Mouse (Mus musculus) hindbrain, embryonic 14.5 days (tissue): ENCODE results near the gene Eras. TPM values are rescaled to one million over a fixed set of nuclear protein-coding genes. Genes with fewer than 3 reads are reported as not detected.

Experiments used
- ATAC-seq: fragments of 200-750 bp; cut with Nextera tagmentation; 2 replicates; pipeline ENCODE4 v1.8.0; 2017; ENCODE audit warnings: moderate number of reproducible peaks, mild to moderate bottlenecking, moderate TSS enrichment, moderate library complexity; ENCODE audit not compliant: low FRiP score
- DNase-seq: peaks from one replicate; pipeline ENCODE4 v3.0.0-alpha.2; 2015; ENCODE audit warnings: low spot score
- H3K27ac ChIP-seq: fragments of 300-500 bp; sonication (generic); 2 replicates; pipeline ENCODE4 v1.5.1; 2014; ENCODE audit warnings: mild to moderate bottlenecking, moderate library complexity
- H3K27me3 ChIP-seq: fragments of 300-500 bp; sonication (generic); 2 replicates; pipeline ENCODE4 v1.6.1; 2014; ENCODE audit warnings: mild to moderate bottlenecking, low read length, mixed read lengths; ENCODE audit not compliant: control insufficient read depth, insufficient read depth
- H3K36me3 ChIP-seq: fragments of 300-500 bp; sonication (generic); replicated peaks from 2 replicates; pipeline ENCODE4 v1.6.1; 2014; ENCODE audit not compliant: control insufficient read depth, insufficient read depth
- H3K4me1 ChIP-seq: fragments of 300-500 bp; sonication (generic); replicated peaks from 2 replicates; pipeline ENCODE4 v1.6.1; 2014; ENCODE audit warnings: antibody characterized with exemption, low read length, mixed read lengths; ENCODE audit not compliant: control insufficient read depth, insufficient read depth
- H3K4me2 ChIP-seq: fragments of 300-500 bp; sonication (generic); replicated peaks from 2 replicates; pipeline ENCODE4 v1.6.1; 2014; ENCODE audit warnings: mild to moderate bottlenecking, moderate library complexity
- H3K4me3 ChIP-seq: fragments of 300-500 bp; sonication (generic); replicated peaks from 2 replicates; pipeline ENCODE4 v1.5.1; 2014; ENCODE audit warnings: mild to moderate bottlenecking, low read length
- H3K9ac ChIP-seq: fragments of 300-500 bp; sonication (generic); 2 replicates; pipeline ENCODE4 v1.6.1; 2014
- H3K9me3 ChIP-seq: fragments of 300-500 bp; sonication (generic); 2 replicates; pipeline ENCODE4 v1.6.1; 2016; ENCODE audit warnings: low read length; ENCODE audit not compliant: control insufficient read depth
- WGBS: fragments of 180-500 bp; shearing (Covaris S2); extraction: QIAGEN DNeasy Blood & Tissue Kit; methylation state at CpG from one replicate; pipeline ENCODE4 v1.1.7; 2014; 5-methylcytosine and 5-hydroxymethylcytosine counted together
- polyA plus RNA-seq: library from polyadenylated mRNA; unstranded; fragments of >200 nt; fragmentation: Nextera tagmentation; extraction: Ambion mirVana; gene quantifications from 2 replicates; pipeline ENCODE4 v1.2.1, GENCODE M21; 2014

The Eras gene
- polyA plus RNA-seq, 1 experiment from 2014 or later = not detected

DNA sequence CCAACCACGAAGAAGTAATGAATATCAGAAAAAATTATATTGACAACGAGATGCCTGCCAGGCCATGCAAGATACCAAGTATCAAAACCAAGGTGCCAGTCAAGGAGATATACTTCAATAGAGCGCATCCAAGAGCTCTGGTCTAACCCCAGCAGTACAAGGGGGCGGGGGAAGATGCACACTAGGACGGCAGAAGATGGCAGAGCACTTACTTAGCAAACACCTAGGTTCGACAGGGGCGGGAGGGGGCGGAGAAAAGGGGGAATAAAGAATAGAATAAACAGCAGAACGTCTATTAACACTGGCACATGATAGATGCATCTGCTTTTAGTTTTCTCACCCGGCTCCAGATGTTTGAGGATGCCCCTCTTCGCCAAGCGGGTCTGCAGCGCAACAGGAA is 30.2 kb downstream of the Eras start:
- WGBS = 34% methylated on average over 13 of the region's 13 CpGs
- no peak for DNase-seq

DNA sequence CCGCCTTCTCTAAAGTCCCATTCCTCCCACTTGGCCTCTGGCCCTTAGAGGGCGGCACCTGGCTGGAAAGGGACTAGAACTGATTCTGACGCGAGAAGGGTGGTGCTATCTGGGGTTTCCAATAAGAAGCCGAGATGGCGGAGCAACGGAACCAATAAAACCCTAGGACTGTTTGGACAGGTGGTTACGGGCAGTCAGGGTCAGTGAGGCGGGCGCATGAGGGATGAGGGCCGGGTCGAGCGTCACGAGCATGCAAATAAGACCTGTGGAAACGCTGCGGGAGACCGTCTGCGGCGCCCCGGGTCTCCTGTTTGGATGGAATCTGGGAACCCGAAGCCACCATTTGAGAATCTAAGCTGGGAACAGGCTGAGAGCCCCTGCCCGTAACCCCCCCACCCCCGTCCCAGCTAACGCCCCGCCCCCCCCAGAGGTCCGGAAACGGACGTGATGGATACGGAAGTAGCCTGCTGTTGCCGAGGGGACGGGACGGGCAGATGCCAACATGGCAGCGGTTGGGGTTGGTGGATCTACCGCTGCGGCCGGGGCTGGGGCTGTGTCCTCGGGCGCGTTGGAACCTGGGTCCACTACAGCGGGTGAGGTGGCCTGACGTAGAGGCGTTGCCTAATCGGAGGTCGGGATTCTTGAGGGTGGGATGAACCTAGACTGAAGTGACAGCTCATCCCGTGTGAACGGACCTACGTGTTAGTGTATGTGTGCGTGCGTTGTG is 44.4 kb downstream of the Eras start, which contains the start of gene Slc35a2:
Gene Slc35a2, plus strand, starts transcription at position 188 of the 727 bp plus-strand sequence.
- WGBS = 27% methylated on average over 49 of the region's 49 CpGs
- H3K9ac ChIP-seq = peak within 1 kb of the TSS; percentile 60
- peak within 1 kb of the TSS; percentile 55 for H3K4me3 ChIP-seq
- no peaks in the 10 kb centered on the region for H3K36me3 ChIP-seq
- DNase-seq (peak; percentile 58), ATAC-seq (peak; percentile 88)
- H3K4me1 ChIP-seq = peaks cover 11% of the 10 kb centered on the region; the same call in 1 of the 2 replicates
- H3K9me3 ChIP-seq = no peaks in the 10 kb centered on the region
- no peaks in the 10 kb centered on the region for H3K27me3 ChIP-seq
- peak within 1 kb of the TSS; percentile 91 for H3K27ac ChIP-seq
- peak within 1 kb of the TSS; percentile 60 for H3K4me2 ChIP-seq

More for the DNA sequence above, 30.2 kb downstream of the Eras start:
- Histone ChIP-seq H3K27me3 (no peaks in the 10 kb centered on the region), H3K4me1 (0 out of 2 replicates have a peak, but pooled peaks cover 6% of the 10 kb centered on the region), H3K27ac (peak overlapping the region; percentile 73), H3K36me3 (peaks cover 17% of the 10 kb centered on the region), H3K9me3 (no peaks in the 10 kb centered on the region), H3K9ac (peak overlapping the region; percentile 64), H3K4me2 (peak overlapping the region; percentile 58), H3K4me3 (peak overlapping the region; percentile 55)
- no peak for ATAC-seq

DNA sequence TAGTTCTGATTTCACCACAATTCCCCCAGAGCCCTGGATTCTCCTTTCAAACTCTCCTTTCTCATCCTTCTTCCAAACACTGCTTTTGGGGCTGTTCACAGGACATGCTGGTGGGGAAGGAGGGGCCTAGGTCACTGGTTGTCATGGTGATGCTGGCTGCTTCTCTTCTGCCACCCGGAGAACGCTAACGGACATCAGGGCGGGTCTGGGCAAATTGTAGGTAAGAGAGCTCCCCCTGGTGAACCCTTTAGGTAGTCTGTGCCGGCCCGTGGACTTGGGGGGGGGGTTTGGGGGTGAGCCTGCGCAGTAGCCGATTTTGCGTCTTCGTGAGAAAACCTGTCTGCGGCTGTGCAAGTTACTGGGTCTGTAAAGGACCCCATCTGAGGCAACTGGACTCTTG is 48.6 kb downstream of the Eras start:
- ATAC-seq (peak; percentile 51), DNase-seq (peak; percentile 71)
- peak overlapping the region; percentile 28 for H3K9ac ChIP-seq
- H3K4me1 ChIP-seq = peaks cover 13% of the 10 kb centered on the region; the same call in 1 of the 2 replicates
- H3K27ac ChIP-seq = peak overlapping the region; percentile 14; the same call in 1 of the 2 replicates
- H3K4me2 ChIP-seq = peak overlapping the region; percentile 86
- H3K27me3 ChIP-seq = no peaks in the 10 kb centered on the region
- no peaks in the 10 kb centered on the region for H3K9me3 ChIP-seq
- 16% methylated on average over 11 of the region's 11 CpGs for WGBS
- peak overlapping the region; percentile 51 for H3K4me3 ChIP-seq
- H3K36me3 ChIP-seq = no peaks in the 10 kb centered on the region

DNA sequence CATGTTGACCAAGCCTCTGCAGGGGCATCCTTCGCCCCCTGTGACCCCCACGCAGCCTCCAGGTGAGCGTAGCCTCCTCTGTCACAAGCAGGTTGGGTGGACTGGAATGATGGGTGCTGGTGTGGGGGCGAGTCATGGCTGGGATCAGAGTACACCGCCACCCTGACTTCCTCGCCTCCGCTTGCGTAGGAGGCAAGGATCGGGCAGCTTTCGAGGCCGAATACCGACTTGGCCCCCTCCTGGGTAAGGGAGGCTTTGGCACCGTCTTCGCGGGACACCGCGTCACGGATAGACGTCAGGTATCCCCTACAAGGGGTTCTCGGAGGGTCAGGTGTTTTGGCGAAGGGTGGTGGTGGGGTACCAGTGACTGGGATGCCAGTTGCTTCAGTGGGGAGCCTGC is 49.9 kb downstream of the Eras start:
- peak overlapping the region; percentile 51 for H3K4me3 ChIP-seq
- peaks cover 11% of the 10 kb centered on the region; the same call in 1 of the 2 replicates for H3K4me1 ChIP-seq
- H3K9me3 ChIP-seq = no peaks in the 10 kb centered on the region
- no peaks in the 10 kb centered on the region for H3K27me3 ChIP-seq
- H3K4me2 ChIP-seq = peak overlapping the region; percentile 86
- DNase-seq = no peak
- WGBS = 23% methylated on average over 21 of the region's 21 CpGs
- peak overlapping the region; percentile 58 for H3K9ac ChIP-seq
- peak; percentile 60; the same call in 1 of the 2 replicates for ATAC-seq
- no peak overlapping the region for H3K27ac ChIP-seq
- H3K36me3 ChIP-seq = peaks cover 11% of the 10 kb centered on the region

DNA sequence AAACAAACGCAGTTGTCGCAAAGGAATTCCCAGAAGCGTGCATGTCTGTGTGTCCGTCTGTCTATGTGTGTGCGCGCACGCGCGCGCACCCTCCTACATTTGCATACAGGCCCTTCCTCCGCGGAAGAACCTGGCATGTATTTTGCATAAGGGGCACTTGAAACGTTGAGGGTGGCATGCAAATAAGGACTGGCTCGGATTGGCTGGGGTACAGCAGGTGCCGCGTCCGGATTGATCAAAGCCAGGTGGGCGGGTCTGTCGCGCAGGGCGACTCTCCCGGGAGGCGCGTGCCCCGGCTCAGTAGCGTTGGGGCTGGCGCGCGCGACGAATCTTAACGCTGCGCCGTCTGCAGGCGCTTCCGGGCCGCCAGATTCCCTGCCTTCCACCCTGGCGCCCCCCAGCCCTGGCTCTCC is 50.4 kb downstream of the Eras start, which contains the start of gene Pim2:
Gene Pim2, plus strand, starts transcription at position 256 of the 413 bp plus-strand sequence.
- Histone ChIP-seq H3K4me1 (peaks cover 11% of the 10 kb centered on the region; the same call in 1 of the 2 replicates), H3K9me3 (no peaks in the 10 kb centered on the region), H3K4me2 (peak within 1 kb of the TSS; percentile 86), H3K36me3 (peaks cover 15% of the 10 kb centered on the region), H3K9ac (peak within 1 kb of the TSS; percentile 58), H3K27me3 (no peaks in the 10 kb centered on the region), H3K4me3 (peak within 1 kb of the TSS; percentile 51), H3K27ac (peak within 1 kb of the TSS; percentile 51)
- 11% methylated on average over 37 of the region's 38 CpGs for WGBS
- DNase-seq = peak; percentile 76
- peak; percentile 91 for ATAC-seq

Other genes starting within 250 kb of the Eras start
- gene Magix, start 247.4 kb downstream of the Eras start, polyA plus RNA-seq = not detected in 2 replicates
- 46.1 and 52.1 TPM in 2 replicates for gene Gpkow, start 231.5 kb downstream of the Eras start, polyA plus RNA-seq
- gene Wdr45, start 214.3 kb downstream of the Eras start, polyA plus RNA-seq = 20.6 and 21.9 TPM in 2 replicates
- gene Gm45208, start 206.4 kb downstream of the Eras start, polyA plus RNA-seq = 0.53 TPM in 1 of 2 replicates, not detected in the other
- gene Praf2, start 200.2 kb downstream of the Eras start, polyA plus RNA-seq = 129 and 139 TPM in 2 replicates
- 61.4 and 65.0 TPM in 2 replicates for gene Ccdc120, start 177.7 kb downstream of the Eras start, polyA plus RNA-seq
- 18.6 and 20.9 TPM in 2 replicates for gene Tfe3, start 166.0 kb downstream of the Eras start, polyA plus RNA-seq
- gene Gripap1, start 138.8 kb downstream of the Eras start, polyA plus RNA-seq = 50.5 and 56.8 TPM in 2 replicates
- 4.1 and 5.0 TPM in 2 replicates for gene Kcnd1, start 106.3 kb downstream of the Eras start, polyA plus RNA-seq
- gene Otud5, start 87.2 kb downstream of the Eras start, polyA plus RNA-seq = 29.3 and 30.8 TPM in 2 replicates
- 21.3 and 22.6 TPM in 2 replicates for gene Pim2, start 50.3 kb downstream of the Eras start, polyA plus RNA-seq
- gene Slc35a2, start 44.6 kb downstream of the Eras start, polyA plus RNA-seq = 23.9 and 28.1 TPM in 2 replicates
- gene Pqbp1, start 29.3 kb downstream of the Eras start, polyA plus RNA-seq = 178 and 180 TPM in 2 replicates
- 158 and 166 TPM in 2 replicates for gene Timm17b, start 29.2 kb downstream of the Eras start, polyA plus RNA-seq
- not detected in 2 replicates for gene Gm10491, start 20.8 kb downstream of the Eras start, polyA plus RNA-seq
- gene Gm10490, start 19.1 kb downstream of the Eras start, polyA plus RNA-seq = not detected in 2 replicates
- gene Pcsk1n, start 8.8 kb downstream of the Eras start, polyA plus RNA-seq = 271 and 284 TPM in 2 replicates
- 59.7 and 64.4 TPM in 2 replicates for gene Hdac6, start 19.3 kb upstream of the Eras start, polyA plus RNA-seq
- not detected in 2 replicates for gene Gata1, start 49.5 kb upstream of the Eras start, polyA plus RNA-seq
- gene Glod5, start 89.9 kb upstream of the Eras start, polyA plus RNA-seq = 0.33 and 0.92 TPM in 2 replicates
- 36.4 and 37.9 TPM in 2 replicates for gene Suv39h1, start 146.2 kb upstream of the Eras start, polyA plus RNA-seq
- 0.13 and 0.32 TPM in 2 replicates for gene Was, start 161.9 kb upstream of the Eras start, polyA plus RNA-seq
- gene Wdr13, start 204.3 kb upstream of the Eras start, polyA plus RNA-seq = 56.6 and 60.9 TPM in 2 replicates
- 304 and 340 TPM in 2 replicates for gene Rbm3, start 217.3 kb upstream of the Eras start, polyA plus RNA-seq
- 22.3 and 24.5 TPM in 2 replicates for gene Tbc1d25, start 247.6 kb upstream of the Eras start, polyA plus RNA-seq